Mouse (Mus musculus) liver, adult 2 months (tissue): ENCODE measurements around the gene Ttll10. TPM values are rescaled to one million over a fixed set of nuclear protein-coding genes. Genes with fewer than 3 reads are reported as not detected.

Experiments
- DNase-seq: peaks from one replicate; pipeline ENCODE4 v3.0.0-alpha.2; 2011; ENCODE audit warnings: low read depth, low spot score; ENCODE audit errors: extremely low read depth
- H3K27ac ChIP-seq: fragments of 200-500 bp; replicated peaks from 2 replicates; pipeline ENCODE4 v1.5.1; 2012; ENCODE audit warnings: low read depth, mild to moderate bottlenecking, control low read depth, inconsistent platforms, low read length; ENCODE audit not compliant: insufficient read depth
- H3K27me3 ChIP-seq: fragments of 200-500 bp; 2 replicates; pipeline ENCODE4 v1.6.1; 2012; ENCODE audit warnings: mild to moderate bottlenecking, moderate library complexity, low read length, inconsistent platforms; ENCODE audit not compliant: control insufficient read depth, insufficient read depth
- H3K36me3 ChIP-seq: fragments of 200-500 bp; 2 replicates; pipeline ENCODE4 v1.6.1; 2012; ENCODE audit warnings: low read length, inconsistent platforms; ENCODE audit not compliant: control insufficient read depth, insufficient read depth
- H3K4me1 ChIP-seq: fragments of 200-500 bp; 2 replicates; pipeline ENCODE4 v1.6.1; 2011; ENCODE audit warnings: low read length; ENCODE audit not compliant: control insufficient read depth, insufficient read depth
- H3K4me3 ChIP-seq: fragments of 200-500 bp; 2 replicates; pipeline ENCODE4 v1.5.1; 2011; ENCODE audit warnings: low read depth, mild to moderate bottlenecking, control low read depth, low read length, moderate library complexity; ENCODE audit not compliant: insufficient read depth
- H3K79me2 ChIP-seq: fragments of 200-500 bp; 2 replicates; pipeline ENCODE4 v1.6.1; 2012; ENCODE audit warnings: inconsistent platforms, mild to moderate bottlenecking, low read length, moderate library complexity; ENCODE audit not compliant: control insufficient read depth, insufficient read depth
- H3K9ac ChIP-seq: fragments of 200-500 bp; 2 replicates; pipeline ENCODE4 v1.6.1; 2012; ENCODE audit warnings: low read depth, mild to moderate bottlenecking, control low read depth, inconsistent platforms, low read length
- CTCF ChIP-seq: fragments of 200-500 bp; IDR thresholded peaks from 2 replicates; pipeline ENCODE4 v1.5.1; 2011; ENCODE audit warnings: low read depth, low read length, control low read depth
- POLR2A ChIP-seq: fragments of 200-500 bp; IDR thresholded peaks from 2 replicates; pipeline ENCODE4 v1.6.1; 2011; ENCODE audit warnings: low read length, control low read depth; ENCODE audit not compliant: insufficient read depth; ENCODE audit errors: extremely low read depth
- WGBS: fragments of 180-500 bp; shearing (Covaris S2); methylation state at CpG from one replicate; pipeline ENCODE4 v1.1.7; 2018; 5-methylcytosine and 5-hydroxymethylcytosine counted together
- polyA plus RNA-seq: library from polyadenylated mRNA; depleted of rRNA; stranded (reverse); fragments of >200 nt; gene quantifications from 2 replicates; pipeline ENCODE4 v1.2.3, GENCODE M21; 2012
- total RNA-seq: library from RNA; depleted of rRNA; stranded (reverse); fragments of >200 nt; gene quantifications from 2 replicates; pipeline ENCODE4 v1.2.3, GENCODE M21; 2014

Gene Ttll10
- total and polyA plus RNA-seq, 2 experiments, result 0.12 to 0.37 TPM

GRCm38 (mm10) chr4:156063861-156064509, 4.8 kb upstream of the Ttll10 start:
- 70% methylated on average over 4 of the region's 4 CpGs for WGBS
- H3K4me3 ChIP-seq, result no peak overlapping the region

GRCm38 (mm10) chr4:156059713-156060112, 499 bp upstream of the Ttll10 start:
- Histone ChIP-seq H3K4me1 (no peaks in the 10 kb centered on the region), H3K9ac (no peak overlapping the region), H3K4me3 (no peak overlapping the region), H3K36me3 (no peaks in the 10 kb centered on the region), H3K27me3 (no peaks in the 10 kb centered on the region), H3K27ac (no peak overlapping the region), H3K79me2 (no peaks in the 10 kb centered on the region)
- WGBS, result 60% methylated on average over 10 of the region's 10 CpGs
- TF ChIP-seq CTCF, result no peak
- no peak for TF ChIP-seq POLR2A
- no peak for DNase-seq

More at GRCm38 (mm10) chr4:156063861-156064509, 4.8 kb upstream of the Ttll10 start:
- Histone ChIP-seq H3K9ac (no peak overlapping the region), H3K27ac (no peak overlapping the region), H3K27me3 (no peaks in the 10 kb centered on the region), H3K36me3 (no peaks in the 10 kb centered on the region), H3K4me1 (no peaks in the 10 kb centered on the region), H3K79me2 (no peaks in the 10 kb centered on the region)
- TF ChIP-seq POLR2A (no peak), CTCF (no peak)
- no peak for DNase-seq

DNA sequence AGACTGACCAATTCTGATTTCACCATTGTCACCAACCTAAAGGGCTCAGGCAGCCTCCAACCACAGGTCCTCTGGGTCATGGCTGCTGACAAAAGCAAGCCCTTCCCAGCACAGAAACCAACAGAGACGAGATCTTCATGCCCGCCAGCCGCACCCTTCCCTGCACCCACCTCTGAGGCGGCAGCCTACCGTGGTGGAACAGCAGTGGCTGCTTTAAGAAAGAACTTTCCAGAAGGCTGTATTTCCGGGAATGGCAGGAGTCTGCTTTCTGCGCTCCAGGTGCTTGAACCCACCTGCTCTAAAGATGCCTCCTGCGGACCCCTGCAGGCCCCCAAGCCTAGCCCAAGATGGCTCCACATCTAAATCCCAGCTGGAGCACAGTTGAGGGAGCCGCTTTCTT, 388 bp downstream of the Ttll10 start:
- TF ChIP-seq POLR2A (no peak), CTCF (no peak)
- WGBS, result 83% methylated on average over 9 of the region's 9 CpGs
- H3K36me3 ChIP-seq, result no peaks in the 10 kb centered on the region
- no peaks in the 10 kb centered on the region for H3K4me1 ChIP-seq
- no peak for DNase-seq
- no peak overlapping the region for H3K9ac ChIP-seq
- no peak overlapping the region for H3K4me3 ChIP-seq
- H3K27ac ChIP-seq, result no peak overlapping the region
- no peaks in the 10 kb centered on the region for H3K27me3 ChIP-seq
- H3K79me2 ChIP-seq, result no peaks in the 10 kb centered on the region

- H3K9ac ChIP-seq, result no peak overlapping the region
- H3K27me3 ChIP-seq, result no peaks in the 10 kb centered on the region
- TF ChIP-seq POLR2A (no peak), CTCF (no peak)
- no peaks in the 10 kb centered on the region for H3K79me2 ChIP-seq
- H3K27ac ChIP-seq, result no peak overlapping the region
- no peak for DNase-seq
- H3K36me3 ChIP-seq, result no peaks in the 10 kb centered on the region
- no peaks in the 10 kb centered on the region for H3K4me1 ChIP-seq
- WGBS, result 72% methylated on average over 10 of the region's 10 CpGs
- no peak overlapping the region for H3K4me3 ChIP-seq
Measured at GRCm38 (mm10) chr4:156057702-156058101, 1.5 kb downstream of the Ttll10 start.

DNA sequence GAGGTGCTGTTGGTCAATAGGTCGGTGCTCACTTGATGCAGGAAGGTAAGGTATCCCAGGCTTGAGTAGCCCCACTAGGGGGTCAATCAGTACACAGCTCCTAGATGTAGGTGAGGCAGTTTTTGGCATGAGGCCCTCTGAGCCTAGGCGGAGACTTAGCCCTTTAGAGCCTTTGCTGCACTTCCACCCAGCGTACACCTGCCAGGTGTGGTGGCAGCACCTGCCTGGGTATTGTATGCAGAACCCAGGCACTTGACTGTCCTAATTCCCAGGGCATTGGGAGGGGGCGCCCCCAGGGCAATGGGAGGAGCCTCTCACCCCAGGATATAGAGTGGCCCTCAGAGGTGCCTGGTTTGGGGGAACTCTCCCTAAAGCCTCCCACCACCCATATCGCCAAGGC, 4.0 kb downstream of the Ttll10 start:
- Histone ChIP-seq H3K4me1 (no peaks in the 10 kb centered on the region), H3K4me3 (no peak overlapping the region), H3K27me3 (no peaks in the 10 kb centered on the region), H3K79me2 (no peaks in the 10 kb centered on the region), H3K27ac (no peak overlapping the region), H3K9ac (no peak overlapping the region), H3K36me3 (no peaks in the 10 kb centered on the region)
- DNase-seq, result no peak
- TF ChIP-seq POLR2A (no peak), CTCF (no peak)
- 93% methylated on average over 5 of the region's 5 CpGs for WGBS

- peak; percentile 39 for DNase-seq
- Histone ChIP-seq H3K27me3 (no peaks in the 10 kb centered on the region), H3K9ac (no peak overlapping the region), H3K4me3 (no peak overlapping the region), H3K79me2 (no peaks in the 10 kb centered on the region), H3K27ac (no peak overlapping the region), H3K36me3 (no peaks in the 10 kb centered on the region), H3K4me1 (no peaks in the 10 kb centered on the region)
- WGBS, result 66% methylated on average over 6 of the region's 6 CpGs
- TF ChIP-seq CTCF (no peak), POLR2A (no peak)
Measured at GRCm38 (mm10) chr4:156054606-156055005, 4.6 kb downstream of the Ttll10 start.
